Mouse (Mus musculus): ENCODE results near the gene Tsga10. TPM values are rescaled to one million over a fixed set of nuclear protein-coding genes. Genes with fewer than 3 reads are reported as not detected.
"Not testable (repeated sequence)": the region's sequence is repeated elsewhere in the genome, so short reads cannot be mapped to it uniquely, and the experiment has no call there.

The Tsga10 gene
- polyA plus RNA-seq, 1 experiment from 2014 or later: 7.1 TPM

GRCm38 (mm10) chr1:37727186-37727585 lies 139.0 kb downstream of the Tsga10 start:
- H3K9me3 ChIP-seq (replicated peaks): no peaks in the 10 kb centered on the region
- DNase-seq (ENCODE audit: low spot score): no peak
- H3K4me3 ChIP-seq: no peak overlapping the region
- H3K4me1 ChIP-seq: peaks cover 2% of the 10 kb centered on the region; the same call in 1 of the 2 replicates
- H3K27me3 ChIP-seq (ENCODE audit: low read depth, poor library complexity, severe bottlenecking): no peaks in the 10 kb centered on the region
- no peak overlapping the region for H3K27ac ChIP-seq
- 80% methylated on average over 8 of the region's 8 CpGs for WGBS
- H3K36me3 ChIP-seq: no peaks in the 10 kb centered on the region

- WGBS: 84% methylated on average over 8 of the region's 8 CpGs
- Histone ChIP-seq H3K9me3 (replicated peaks) (no peaks in the 10 kb centered on the region), H3K27me3 (ENCODE audit: low read depth, poor library complexity, severe bottlenecking) (peaks cover 4% of the 10 kb centered on the region; the same call in 1 of the 2 replicates), H3K4me1 (peaks cover 2% of the 10 kb centered on the region; the same call in 1 of the 2 replicates), H3K36me3 (no peaks in the 10 kb centered on the region), H3K27ac (no peak overlapping the region), H3K4me3 (no peak overlapping the region)
- DNase-seq (ENCODE audit: low spot score): no peak
Measured at GRCm38 (mm10) chr1:37726426-37726825, 139.8 kb downstream of the Tsga10 start.

DNA sequence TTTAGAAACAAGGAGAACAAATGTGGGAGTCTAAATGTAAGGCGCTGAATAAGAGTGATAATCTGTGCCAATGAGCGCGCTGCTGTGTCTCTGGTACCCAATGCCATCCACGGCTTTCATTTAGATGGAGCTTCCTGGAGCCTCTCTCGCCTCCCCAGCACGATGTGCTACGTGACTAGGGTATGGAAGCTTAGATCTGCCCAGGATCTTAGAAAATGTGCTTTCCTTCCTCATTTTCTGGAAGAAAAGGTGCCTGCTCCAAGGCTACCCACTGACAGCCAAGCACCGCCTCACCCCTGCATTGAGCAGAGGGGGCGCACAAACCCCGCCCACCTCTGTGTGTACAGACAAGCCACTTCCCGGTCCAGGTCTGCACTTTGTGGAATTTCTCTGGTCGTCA lies 140.3 kb downstream of the Tsga10 start:
- peaks cover 9% of the 10 kb centered on the region for H3K27me3 ChIP-seq (ENCODE audit: low read depth, poor library complexity, severe bottlenecking)
- DNase-seq (ENCODE audit: low spot score): no peak
- no peak overlapping the region for H3K27ac ChIP-seq
- WGBS: 79% methylated on average over 12 of the region's 12 CpGs
- no peaks in the 10 kb centered on the region for H3K36me3 ChIP-seq
- no peaks in the 10 kb centered on the region for H3K9me3 ChIP-seq (replicated peaks)
- peaks cover 2% of the 10 kb centered on the region; the same call in 1 of the 2 replicates for H3K4me1 ChIP-seq
- no peak overlapping the region for H3K4me3 ChIP-seq

GRCm38 (mm10) chr1:37721092-37721491 lies 145.1 kb downstream of the Tsga10 start:
- Histone ChIP-seq H3K27ac (no peak overlapping the region), H3K9me3 (replicated peaks) (no peaks in the 10 kb centered on the region), H3K27me3 (ENCODE audit: low read depth, poor library complexity, severe bottlenecking) (peaks cover 50% of the 10 kb centered on the region), H3K36me3 (no peaks in the 10 kb centered on the region), H3K4me3 (no peak overlapping the region), H3K4me1 (peaks cover 15% of the 10 kb centered on the region)
- WGBS: 72% methylated on average over 5 of the region's 5 CpGs
- DNase-seq (ENCODE audit: low spot score): no peak

DNA sequence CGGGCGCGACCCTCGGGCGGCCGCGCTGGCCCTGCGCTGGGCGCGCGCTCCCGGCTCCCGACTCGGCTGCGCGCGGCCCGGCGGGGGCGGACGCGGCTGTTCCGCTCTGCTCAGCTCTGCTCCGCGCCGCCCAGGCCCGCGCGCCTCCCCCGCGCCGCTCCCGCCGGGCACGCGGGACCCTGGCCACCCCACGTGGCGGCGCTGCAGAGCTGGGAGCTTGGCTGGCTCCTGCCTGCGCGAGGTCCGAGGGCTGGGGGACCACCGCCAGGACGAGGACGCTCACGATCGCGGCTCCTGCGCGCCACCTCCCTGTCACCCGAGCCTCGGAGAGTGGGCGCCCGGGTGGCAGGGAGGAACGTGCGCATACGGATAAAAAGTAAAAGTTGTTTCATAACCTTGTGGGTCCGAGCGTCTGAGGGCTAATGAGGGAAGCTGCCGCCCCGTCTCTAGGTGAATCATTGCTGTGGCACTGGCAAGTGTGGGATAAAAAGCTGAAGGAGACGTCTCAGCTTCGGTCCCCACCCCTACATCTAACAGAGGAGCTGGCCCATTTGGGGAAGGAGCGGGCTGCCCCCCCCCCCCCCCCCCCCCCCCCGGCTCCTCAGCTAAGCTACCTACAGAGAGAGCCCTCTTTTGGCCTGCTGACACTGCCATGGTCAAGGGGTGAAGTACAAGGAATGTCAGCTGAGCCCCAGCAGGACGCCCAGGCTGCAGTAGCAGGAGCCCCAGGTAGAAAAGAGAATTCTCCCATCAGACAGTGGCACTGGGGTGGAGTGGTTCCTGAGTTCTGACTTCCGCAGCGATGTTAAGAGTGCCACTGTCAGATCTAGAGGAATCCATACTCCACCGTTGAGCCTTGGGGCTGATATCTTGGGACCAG lies 146.2 kb downstream of the Tsga10 start, which contains the start of gene 2010300C02Rik:
2010300C02Rik (minus strand) TSS at position 325 of the 880 bp plus-strand sequence.
- Histone ChIP-seq H3K27ac (peak within 1 kb of the TSS; percentile 75), H3K36me3 (no peaks in the 10 kb centered on the region), H3K4me1 (peaks cover 15% of the 10 kb centered on the region), H3K9me3 (replicated peaks) (no peaks in the 10 kb centered on the region), H3K27me3 (ENCODE audit: low read depth, poor library complexity, severe bottlenecking) (peaks cover 50% of the 10 kb centered on the region), H3K4me3 (peak within 1 kb of the TSS; percentile 69)
- DNase-seq (ENCODE audit: low spot score): peak; percentile 64
- under 1% methylated on average over 68 of the region's 69 CpGs for WGBS

GRCm38 (mm10) chr1:37719030-37719723 lies 147.1 kb downstream of the Tsga10 start:
- Histone ChIP-seq H3K4me1 (peaks cover 15% of the 10 kb centered on the region), H3K27ac (peak overlapping the region; percentile 75), H3K36me3 (no peaks in the 10 kb centered on the region), H3K9me3 (replicated peaks) (no peaks in the 10 kb centered on the region), H3K4me3 (peak overlapping the region; percentile 69), H3K27me3 (ENCODE audit: low read depth, poor library complexity, severe bottlenecking) (peaks cover 50% of the 10 kb centered on the region)
- 6% methylated on average over 48 of the region's 49 CpGs for WGBS
- DNase-seq (ENCODE audit: low spot score): peak; percentile 52

DNA sequence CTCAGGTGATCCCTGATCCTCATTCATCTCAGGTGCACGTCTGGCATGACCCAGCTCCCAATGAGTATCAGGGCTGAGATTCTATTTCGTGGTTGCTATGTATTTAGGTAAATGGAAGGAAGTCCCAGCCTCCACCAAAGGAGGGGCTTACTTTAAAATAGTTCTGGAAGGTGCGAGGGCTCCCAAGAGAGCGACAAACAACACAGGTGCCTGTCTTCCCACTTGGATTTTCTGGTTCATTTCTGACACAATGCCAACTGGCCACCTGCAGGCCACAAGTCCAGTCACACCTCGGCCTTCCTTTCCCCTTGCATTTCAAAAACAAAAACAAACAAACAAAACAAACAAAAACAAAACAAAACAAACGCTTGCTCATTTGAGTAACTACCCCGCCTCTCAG lies 147.7 kb downstream of the Tsga10 start:
- H3K27me3 ChIP-seq (ENCODE audit: low read depth, poor library complexity, severe bottlenecking): peaks cover 50% of the 10 kb centered on the region
- no peaks in the 10 kb centered on the region for H3K9me3 ChIP-seq (replicated peaks)
- no peak overlapping the region for H3K4me3 ChIP-seq
- H3K36me3 ChIP-seq: no peaks in the 10 kb centered on the region
- DNase-seq (ENCODE audit: low spot score): no peak
- H3K4me1 ChIP-seq: peaks cover 15% of the 10 kb centered on the region
- no peak overlapping the region for H3K27ac ChIP-seq
- WGBS: 55% methylated on average over 7 of the region's 7 CpGs

- no peaks in the 10 kb centered on the region for H3K36me3 ChIP-seq
- peaks cover 50% of the 10 kb centered on the region for H3K27me3 ChIP-seq (ENCODE audit: low read depth, poor library complexity, severe bottlenecking)
- peaks cover 15% of the 10 kb centered on the region for H3K4me1 ChIP-seq
- 83% methylated on average over 14 of the region's 14 CpGs for WGBS
- no peak overlapping the region for H3K27ac ChIP-seq
- H3K4me3 ChIP-seq: no peak overlapping the region
- DNase-seq (ENCODE audit: low spot score): no peak
- H3K9me3 ChIP-seq (replicated peaks): no peaks in the 10 kb centered on the region
Measured at GRCm38 (mm10) chr1:37717415-37718195, 148.6 kb downstream of the Tsga10 start.

GRCm38 (mm10) chr1:37712357-37712737 lies 153.9 kb downstream of the Tsga10 start:
- WGBS: 84% methylated on average over 4 of the region's 4 CpGs
- not testable (repeated sequence) for H3K36me3 ChIP-seq; H3K27ac ChIP-seq; H3K4me1 ChIP-seq; H3K4me3 ChIP-seq; DNase-seq (ENCODE audit: low spot score); H3K27me3 ChIP-seq (ENCODE audit: low read depth, poor library complexity, severe bottlenecking); H3K9me3 ChIP-seq (replicated peaks)

- H3K27ac ChIP-seq: no peak overlapping the region
- no peak overlapping the region for H3K4me3 ChIP-seq
- 92% methylated on average over 10 of the region's 10 CpGs for WGBS
- H3K4me1 ChIP-seq: no peaks in the 10 kb centered on the region
- no peak for DNase-seq (ENCODE audit: low spot score)
- H3K9me3 ChIP-seq (replicated peaks): no peaks in the 10 kb centered on the region
- H3K27me3 ChIP-seq (ENCODE audit: low read depth, poor library complexity, severe bottlenecking): 0 out of 2 replicates have a peak, but pooled peaks cover 2% of the 10 kb centered on the region
- H3K36me3 ChIP-seq: no peaks in the 10 kb centered on the region
Measured at GRCm38 (mm10) chr1:37711596-37712356, 154.5 kb downstream of the Tsga10 start.

GRCm38 (mm10) chr1:37711082-37711481 lies 155.1 kb downstream of the Tsga10 start:
- H3K4me1 ChIP-seq: no peaks in the 10 kb centered on the region
- H3K9me3 ChIP-seq (replicated peaks): no peaks in the 10 kb centered on the region
- no peak for DNase-seq (ENCODE audit: low spot score)
- H3K27me3 ChIP-seq (ENCODE audit: low read depth, poor library complexity, severe bottlenecking): no peaks in the 10 kb centered on the region
- no peak overlapping the region for H3K4me3 ChIP-seq
- WGBS: 81% methylated on average over 5 of the region's 5 CpGs
- no peaks in the 10 kb centered on the region for H3K36me3 ChIP-seq
- no peak overlapping the region for H3K27ac ChIP-seq

GRCm38 (mm10) chr1:37709736-37710135 lies 156.5 kb downstream of the Tsga10 start:
- 90% methylated on average over 8 of the region's 8 CpGs for WGBS
- Histone ChIP-seq H3K9me3 (replicated peaks) (no peaks in the 10 kb centered on the region), H3K36me3 (no peaks in the 10 kb centered on the region), H3K4me3 (no peak overlapping the region), H3K27ac (no peak overlapping the region), H3K27me3 (ENCODE audit: low read depth, poor library complexity, severe bottlenecking) (no peaks in the 10 kb centered on the region), H3K4me1 (no peaks in the 10 kb centered on the region)
- DNase-seq (ENCODE audit: low spot score): no peak

All from limb, embryonic 10.5 days (tissue).